Mouse (Mus musculus) liver, embryonic 14.5 days (tissue): ENCODE results near the gene Efl1.

ENCODE experiments used
- CTCF ChIP-seq: IDR thresholded peaks from 2 replicates; pipeline ENCODE4 v1.5.1; 2016; ENCODE audit warnings: antibody characterized with exemption, low read depth, control low read depth
- EP300 ChIP-seq: IDR thresholded peaks from 2 replicates; pipeline ENCODE4 v1.6.1; 2016; ENCODE audit warnings: antibody characterized with exemption, low read depth

DNA sequence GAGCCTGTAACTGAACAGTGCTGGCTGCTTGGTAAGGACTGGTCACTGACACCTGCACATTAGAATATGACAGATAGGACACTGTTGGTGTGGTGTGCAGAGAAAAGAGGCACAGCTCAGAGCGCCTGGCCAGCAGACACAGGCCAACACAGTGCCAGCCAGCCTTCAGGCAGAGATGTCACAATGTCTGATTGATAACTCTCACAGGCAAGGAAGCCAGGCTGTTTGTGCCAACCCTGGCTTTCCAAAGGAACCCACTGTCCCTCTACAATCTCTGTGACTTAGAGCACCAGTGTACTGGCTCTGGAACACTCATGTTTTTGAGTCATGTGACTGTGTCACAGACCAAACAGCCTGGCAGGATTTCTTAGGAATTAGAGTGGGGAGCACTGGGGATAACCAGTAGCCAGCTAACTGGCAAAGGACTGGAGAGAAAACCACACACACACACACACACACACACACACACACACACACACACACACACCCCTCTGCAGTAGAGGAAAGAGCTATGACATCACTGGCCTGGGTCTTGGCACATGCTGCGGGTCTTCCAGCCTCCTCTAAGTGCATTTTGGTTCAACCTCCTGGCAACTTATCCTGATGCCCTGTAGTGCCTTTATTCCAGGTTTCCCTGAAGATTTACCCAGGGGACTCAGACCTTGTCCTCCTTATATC lies 137.7 kb downstream of the Efl1 start:
- TF ChIP-seq CTCF, result no peak
- TF ChIP-seq EP300, result no peak
